Mouse (Mus musculus) retina, postnatal 7 days (tissue): ENCODE data around the gene AW146154.
"Not testable (repeated sequence)": the region's sequence is repeated elsewhere in the genome, so short reads cannot be mapped to it uniquely, and the experiment has no call there.

Experiments
- DNase-seq: peaks from one replicate; pipeline ENCODE4 v3.0.0-alpha.2; 2012; ENCODE audit warnings: low read depth, low spot score

The AW146154 gene

DNA sequence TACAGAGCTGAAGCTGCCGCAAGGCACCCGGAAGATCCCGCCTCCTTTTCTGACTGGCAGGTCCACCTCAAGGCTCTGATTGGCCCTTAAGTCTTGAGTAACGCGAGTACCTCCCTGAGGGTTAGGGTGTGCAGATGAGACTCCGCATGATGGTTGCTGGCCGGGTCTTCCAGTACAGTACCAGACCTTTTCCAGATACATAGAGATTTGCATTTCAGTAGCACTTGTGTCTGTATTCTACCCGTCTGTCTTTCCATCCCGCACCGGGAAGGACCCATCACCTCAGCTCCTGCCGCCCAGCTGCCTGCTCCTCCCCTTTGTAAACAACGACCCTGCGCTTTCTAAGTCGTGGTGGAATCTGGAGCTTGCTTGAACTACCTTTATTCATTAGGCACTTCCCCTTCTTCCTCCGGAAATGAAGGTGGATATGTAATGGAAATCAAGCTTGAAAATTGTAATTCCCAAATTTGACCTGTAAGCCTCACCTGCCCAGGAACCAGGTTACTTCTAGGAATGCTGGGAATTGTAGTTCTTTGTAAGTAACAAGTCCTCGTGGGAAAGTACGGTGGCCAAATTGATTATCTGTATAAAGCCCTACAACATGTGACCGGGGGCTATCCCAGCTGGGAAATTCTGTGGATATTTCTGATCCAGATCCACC, at the start of gene AW146154, which contains the start of gene Gm20449:
TSS of gene AW146154 (minus strand) at position 502 of the 661 bp plus-strand sequence.
TSS of gene Gm20449 (minus strand) at position 29 of the 661 bp plus-strand sequence.
- DNase-seq, result peak; percentile 76

DNA sequence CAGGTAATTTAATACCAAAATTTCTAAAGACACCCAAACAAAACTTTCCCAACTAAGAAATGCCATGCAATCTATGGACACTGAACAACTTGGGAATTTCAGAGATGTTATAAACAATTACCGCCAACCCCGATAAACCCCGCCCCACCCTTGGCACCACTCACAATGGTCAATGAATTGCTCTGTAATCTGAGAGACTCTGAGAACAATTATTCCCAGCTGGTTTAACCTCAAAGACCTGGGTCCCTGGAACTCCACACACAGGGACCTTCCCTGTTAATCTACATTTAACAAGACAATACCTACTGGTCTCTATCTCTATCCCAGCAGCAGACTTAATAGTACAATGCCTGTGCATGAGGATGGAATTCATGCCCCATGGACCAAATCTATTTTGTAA, 13.0 kb upstream of the AW146154 start:
- no peak for DNase-seq

DNA sequence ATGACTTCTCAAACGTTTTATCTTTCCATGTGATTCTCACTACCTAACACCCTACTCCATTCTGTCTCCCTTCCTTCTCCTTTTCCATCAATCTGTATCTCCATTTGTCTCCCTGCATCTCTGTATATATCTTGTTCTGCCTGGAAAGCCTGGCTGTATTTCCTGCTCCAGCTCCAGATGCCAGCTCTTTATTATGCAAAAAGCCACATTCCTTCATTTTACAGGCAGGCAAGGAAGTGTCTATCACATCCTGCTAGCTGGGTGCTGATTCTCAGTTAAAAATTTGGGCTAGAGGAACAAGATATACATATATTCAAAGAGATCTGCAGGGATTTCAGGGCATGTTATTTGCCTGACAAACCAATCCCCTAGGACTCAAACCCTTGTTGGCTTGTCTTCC, 12.5 kb upstream of the AW146154 start:
- DNase-seq, result no peak

- DNase-seq, result no peak
Observed at GRCm38 (mm10) chr7:41502402-41502801, 2.7 kb upstream of the AW146154 start.

DNA sequence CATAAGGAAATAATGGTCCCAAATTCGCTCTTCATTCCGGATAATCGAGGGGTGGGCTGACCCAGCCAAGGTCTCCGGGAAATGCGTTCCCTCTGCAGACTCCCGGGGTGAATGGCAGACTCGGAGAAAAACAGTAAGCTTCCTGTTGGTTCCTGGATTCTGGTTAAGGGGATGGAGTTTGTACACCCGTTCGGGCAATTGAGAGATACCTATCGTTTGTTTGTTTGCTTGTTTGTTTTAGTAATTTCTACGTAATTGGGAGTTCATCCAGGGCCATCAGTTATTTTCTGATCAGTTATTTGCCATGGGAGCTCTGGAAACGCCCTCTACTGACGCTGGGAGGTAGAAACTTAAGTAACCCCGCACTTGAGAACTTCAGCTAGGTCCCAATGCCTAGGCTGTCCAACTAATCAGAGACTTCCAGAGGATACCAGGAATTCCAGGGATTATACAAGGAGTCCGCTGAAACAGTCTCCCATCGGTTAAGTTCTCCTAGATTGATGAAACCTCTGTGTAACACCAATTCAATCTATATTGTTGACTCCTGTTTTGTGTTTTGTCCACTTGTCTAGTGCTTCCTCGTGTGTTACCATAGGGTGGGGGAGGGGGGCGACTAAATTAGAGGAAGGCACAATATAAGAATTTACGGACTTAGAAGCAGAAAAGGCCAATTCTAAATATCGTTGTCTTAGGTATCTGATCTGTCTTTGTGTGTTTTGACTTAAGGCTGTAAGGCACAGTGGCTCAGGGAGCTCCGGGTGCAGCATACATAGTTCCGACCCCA, 653 bp upstream of the AW146154 start:
- DNase-seq, result peak; percentile 6

GRCm38 (mm10) chr7:41499018-41499388, 687 bp downstream of the AW146154 start:
- not testable (repeated sequence) for DNase-seq

- not testable (repeated sequence) for DNase-seq
Observed at GRCm38 (mm10) chr7:41498464-41498863, 1.2 kb downstream of the AW146154 start.

GRCm38 (mm10) chr7:41497871-41498270, 1.8 kb downstream of the AW146154 start:
- no peak for DNase-seq

DNA sequence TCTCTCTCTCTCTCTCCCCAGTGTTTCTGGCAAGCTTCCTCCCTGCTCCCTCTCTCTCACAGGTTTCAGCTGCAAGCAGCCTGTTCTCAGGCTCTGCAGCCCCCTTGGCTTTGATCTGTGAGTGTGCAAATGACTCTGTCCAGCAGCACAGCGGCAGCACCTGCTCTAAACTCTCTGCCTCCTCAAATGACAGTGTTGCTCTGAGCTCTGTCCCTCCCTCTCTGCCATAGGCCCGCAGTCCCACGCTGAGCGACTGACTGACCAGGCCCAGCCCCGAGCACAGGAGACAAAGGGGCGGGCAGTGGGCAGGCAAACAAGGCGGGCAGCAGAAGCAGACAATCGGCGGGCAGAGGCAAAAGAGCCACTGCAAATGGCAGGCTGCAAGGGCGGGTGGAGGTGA, 47.8 kb downstream of the AW146154 start:
- no peak for DNase-seq

DNA sequence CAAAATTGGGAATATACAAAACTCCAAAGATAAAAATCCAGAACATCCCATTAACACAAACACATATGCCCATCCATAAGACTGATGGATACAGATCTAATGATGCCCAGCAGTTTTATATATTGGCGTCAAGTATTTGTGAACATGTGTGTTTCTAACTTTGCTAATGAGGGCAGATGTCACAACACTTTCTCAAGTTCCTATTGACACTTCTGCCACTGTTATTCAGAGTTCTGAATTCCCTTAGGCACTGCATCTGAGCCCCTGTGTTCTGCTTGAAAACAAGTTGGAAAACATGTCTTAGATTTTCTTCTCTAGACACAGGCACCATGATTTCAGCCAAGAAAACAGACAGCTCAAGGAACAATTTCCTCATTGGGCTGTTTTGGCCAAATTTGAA, 51.1 kb downstream of the AW146154 start, which contains the start of gene Vmn2r57:
TSS of gene Vmn2r57 (minus strand) at position 101 of the 400 bp plus-strand sequence.
- DNase-seq, result not testable (repeated sequence)
